Mouse (Mus musculus) heart, embryonic 11.5 days (tissue): Measurements from ENCODE around the gene Nfe2l1. TPM values are rescaled to one million over a fixed set of nuclear protein-coding genes. Genes with fewer than 3 reads are reported as not detected.

Experiments
- microRNA counts: library from miRNA; unstranded; fragments of <30 nt; microRNA quantifications from one replicate; lab custom pipeline; 2015
- microRNA-seq: library from miRNA; unstranded; fragments of <30 nt; microRNA quantifications from one replicate; pipeline ENCODE4, GENCODE M21; 2016; ENCODE audit warnings: borderline number of aligned reads
- polyA plus RNA-seq: library from polyadenylated mRNA; unstranded; fragments of >200 nt; fragmentation: Nextera tagmentation; extraction: Ambion mirVana; gene quantifications from 2 replicates; pipeline ENCODE4 v1.2.1, GENCODE M21; 2014

Gene Nfe2l1
- polyA plus RNA-seq, 1 experiment from 2014 or later: 36.5 TPM

MicroRNAs encoded within 50 kb of the gene (microRNA counts, 519-probe panel; counts per million panel counts)
- microRNA mmu-miR-152 (lab: Ali Mortazavi, UCI): 6,336 counts per million, percentile 82 among the panel's probes with 10 or more counts

Small RNAs within 50 kb of the gene (microRNA-seq; reads per million reads assigned to microRNA genes)
- 186 reads per million, percentile 69 among the genes with 10 or more reads in this experiment for gene Mir152

Other genes with a start within 250 kb of the Nfe2l1 start
- 6.8 and 7.0 TPM in 2 replicates for gene Snx11, start 52.4 kb downstream of the Nfe2l1 start, polyA plus RNA-seq
- 50.7 and 60.0 TPM in 2 replicates for gene Cbx1, start 40.8 kb downstream of the Nfe2l1 start, polyA plus RNA-seq
- gene Copz2, start 19.9 kb upstream of the Nfe2l1 start, polyA plus RNA-seq: 102 and 105 TPM in 2 replicates
- 52.5 and 60.2 TPM in 2 replicates for gene Cdk5rap3, start 86.5 kb upstream of the Nfe2l1 start, polyA plus RNA-seq
- 0.23 and 0.50 TPM in 2 replicates for gene Prr15l, start 98.1 kb upstream of the Nfe2l1 start, polyA plus RNA-seq
- gene Pnpo, start 114.0 kb upstream of the Nfe2l1 start, polyA plus RNA-seq: 63.9 and 68.0 TPM in 2 replicates
- gene Sp2, start 153.0 kb upstream of the Nfe2l1 start, polyA plus RNA-seq: 17.3 and 17.9 TPM in 2 replicates
- gene Sp6, start 183.4 kb upstream of the Nfe2l1 start, polyA plus RNA-seq: 0.07 and 0.11 TPM in 2 replicates
- gene Scrn2, start 200.0 kb upstream of the Nfe2l1 start, polyA plus RNA-seq: 13.9 and 16.6 TPM in 2 replicates
- 0.59 and 0.93 TPM in 2 replicates for gene Lrrc46, start 211.4 kb upstream of the Nfe2l1 start, polyA plus RNA-seq
- 83.9 and 87.2 TPM in 2 replicates for gene Mrpl10, start 211.6 kb upstream of the Nfe2l1 start, polyA plus RNA-seq
- gene Osbpl7, start 220.7 kb upstream of the Nfe2l1 start, polyA plus RNA-seq: 3.9 and 4.1 TPM in 2 replicates